8 mouse cellular contexts compared by ENCODE assay signal in the genomic region with DNA sequence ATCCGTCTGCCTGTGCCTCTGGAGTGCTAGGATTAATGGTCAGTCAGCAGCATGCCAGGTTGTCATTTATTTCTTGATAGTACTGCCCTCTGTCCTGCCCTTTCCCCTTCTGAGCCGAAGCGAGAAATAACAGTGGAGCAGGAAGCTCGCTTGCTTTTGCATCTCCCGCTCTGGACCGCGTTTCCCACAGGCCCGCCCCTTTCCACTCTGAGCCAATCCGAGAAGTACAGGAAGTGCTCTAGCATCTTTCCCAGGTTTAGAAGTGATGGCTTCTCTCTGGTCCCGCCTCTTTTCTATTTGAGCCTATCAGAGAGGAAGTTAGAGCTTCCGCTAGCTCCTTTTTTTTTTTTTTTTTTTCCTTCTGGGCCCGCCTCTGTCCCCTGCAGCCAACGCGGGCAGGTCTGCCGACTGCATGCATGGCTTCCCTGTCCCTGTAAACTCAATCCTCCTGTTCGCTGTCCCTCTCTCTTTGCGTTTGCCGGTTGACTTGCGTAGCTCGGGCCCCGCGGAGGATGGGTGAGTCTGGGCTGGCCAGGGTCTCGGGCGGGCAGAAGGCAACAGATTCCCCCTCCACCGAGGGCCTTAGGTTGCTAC. TPM values are rescaled to one million over a fixed set of nuclear protein-coding genes. Genes with fewer than 3 reads are reported as not detected.
A peak's percentile ranks its signal among the peaks of the same experiment; 100 is the strongest.
DNase-seq lines count a peak whose midpoint lies in the region; ATAC-seq and TF ChIP-seq lines count a peak whose summit lies in the region.

No protein-coding gene starts in this region.

- peak; percentile 91 to 93 for DNase-seq in gastrocnemius, adult 8-10 months (ENCODE audit: low spot score in 2 of 2)
- DNase-seq in hindlimb bud, embryonic 11.5 days (ENCODE audit: extremely low spot score, low read depth, low spot score): peak; percentile 89
- peak; percentile 71 to 93 for DNase-seq in left cerebral cortex, adult 8-10 months (ENCODE audit: low spot score in 2 of 2)
- peak; percentile 96 to 97 for DNase-seq in right cerebral cortex, postnatal 10 days (ENCODE audit: low spot score in 2 of 2)
- DNase-seq in urinary bladder, postnatal 25 days (ENCODE audit: low spot score): peak; percentile 83

- H3K9me3 ChIP-seq in megakaryocyte, embryonic 14.5 days: no peaks in the 10 kb centered on the region

- peaks cover 1% of the 10 kb centered on the region; the same call in 1 of the 2 replicates for H3K4me1 ChIP-seq in cortical plate, adult 2 months (ENCODE audit: control insufficient read depth, insufficient read depth, low read length)
- peaks cover 41% of the 10 kb centered on the region for H3K4me1 ChIP-seq in megakaryocyte, embryonic 14.5 days

- H3K27me3 ChIP-seq in megakaryocyte, embryonic 14.5 days (replicated peaks): no peaks in the 10 kb centered on the region

- H3K27ac ChIP-seq in cortical plate, adult 2 months (ENCODE audit: insufficient read depth, low read length): no peak overlapping the region

- TF ChIP-seq POLR2A in cortical plate, adult 2 months (IDR thresholded peaks at IDR 0.05; ENCODE audit: extremely low read depth, insufficient read depth, low read length): peak; percentile 71

- peaks cover 38% of the 10 kb centered on the region for H3K36me3 ChIP-seq in megakaryocyte, embryonic 14.5 days (replicated peaks; ENCODE audit: low read length)

- ATAC-seq in activated CD4-positive, CD25-positive, alpha-beta regulatory T cell, adult 4 months: peak; percentile 88

- H3K4me3 ChIP-seq in cortical plate, adult 2 months (ENCODE audit: insufficient read depth, low read length): peak overlapping the region; percentile 60
- H3K4me3 ChIP-seq in megakaryocyte, embryonic 14.5 days (replicated peaks): peak overlapping the region; percentile 98

- no peak for TF ChIP-seq CTCF in cortical plate, adult 2 months (IDR thresholded peaks at IDR 0.05; ENCODE audit: extremely low read depth, insufficient read depth, low read length)

RNA-seq across cellular contexts. Expression of gene Tyw1, which starts 1.4 kb away (rescaled TPM):
- 10 to 100 TPM; 31.6 to 36.5 TPM for polyA plus RNA-seq in activated CD4-positive, CD25-positive, alpha-beta regulatory T cell, adult 4 months (2017; shearing (Covaris generic))
- 14.5 and 14.6 TPM in 2 replicates for polyA plus RNA-seq in cortical plate, adult 2 months (2012; rRNA removed)
- total RNA-seq in gastrocnemius, adult 8-10 months (2022): 10 to 100 TPM in 2 of 4 experiments, 1 to 10 TPM in 2; 9.6 to 13.8 (median 11.3) TPM
- total RNA-seq in left cerebral cortex, adult 8-10 months (2022): 10 to 100 TPM; 15.5 to 19.7 (median 16.5) TPM
- polyA plus RNA-seq in megakaryocyte, embryonic 14.5 days (2012; ENCODE audit: insufficient read depth, low replicate concordance): 7.7 TPM in 1 of 2 replicates, not detected in the other

RNA-seq across cellular contexts. Expression of gene Sbds, which starts 1.4 kb away (rescaled TPM):
- polyA plus RNA-seq in activated CD4-positive, CD25-positive, alpha-beta regulatory T cell, adult 4 months (2017; shearing (Covaris generic)): 100 to 1,000 TPM; 102 to 134 TPM
- polyA plus RNA-seq in cortical plate, adult 2 months (2012; rRNA removed): 94.9 and 101 TPM in 2 replicates
- 10 to 100 TPM; 26.8 to 34.1 (median 28.8) TPM for total RNA-seq in gastrocnemius, adult 8-10 months (2022)
- total RNA-seq in left cerebral cortex, adult 8-10 months (2022): 10 to 100 TPM; 77.8 to 89.1 (median 86.8) TPM
- 4.5 and 16.0 TPM in 2 replicates for polyA plus RNA-seq in megakaryocyte, embryonic 14.5 days (2012; ENCODE audit: insufficient read depth, low replicate concordance)

RNA-seq across cellular contexts. Expression of gene Tmem248, which starts 39.9 kb away (rescaled TPM):
- 10 to 100 TPM; 13.8 to 15.1 TPM for polyA plus RNA-seq in activated CD4-positive, CD25-positive, alpha-beta regulatory T cell, adult 4 months (2017; shearing (Covaris generic))
- polyA plus RNA-seq in cortical plate, adult 2 months (2012; rRNA removed): 31.4 and 32.0 TPM in 2 replicates
- total RNA-seq in gastrocnemius, adult 8-10 months (2022): 10 to 100 TPM; 52.7 to 61.0 (median 55.8) TPM
- total RNA-seq in left cerebral cortex, adult 8-10 months (2022): 10 to 100 TPM; 45.9 to 56.3 (median 50.4) TPM
- polyA plus RNA-seq in megakaryocyte, embryonic 14.5 days (2012; ENCODE audit: insufficient read depth, low replicate concordance): 11.9 and 29.8 TPM in 2 replicates
